Mouse (Mus musculus): ENCODE measurements around the gene Parp4.

- no peak for TF ChIP-seq CTCF (IDR thresholded peaks at IDR 0.05; ENCODE audit: low read depth, low read length)
- no peak for TF ChIP-seq GATA1 (IDR thresholded peaks at IDR 0.05; ENCODE audit: borderline replicate concordance, low read length)
- no peak for TF ChIP-seq POLR2AphosphoS5 (IDR thresholded peaks at IDR 0.05; ENCODE audit: insufficient replicate concordance, low read depth, low read length)
These were observed 90.2 kb downstream of the Parp4 start for GRCm38 (mm10) chr14:56665651-56666050.

Measured in G1E (cell line).